Mouse (Mus musculus): ENCODE data around the gene Tuba1c.

DNA sequence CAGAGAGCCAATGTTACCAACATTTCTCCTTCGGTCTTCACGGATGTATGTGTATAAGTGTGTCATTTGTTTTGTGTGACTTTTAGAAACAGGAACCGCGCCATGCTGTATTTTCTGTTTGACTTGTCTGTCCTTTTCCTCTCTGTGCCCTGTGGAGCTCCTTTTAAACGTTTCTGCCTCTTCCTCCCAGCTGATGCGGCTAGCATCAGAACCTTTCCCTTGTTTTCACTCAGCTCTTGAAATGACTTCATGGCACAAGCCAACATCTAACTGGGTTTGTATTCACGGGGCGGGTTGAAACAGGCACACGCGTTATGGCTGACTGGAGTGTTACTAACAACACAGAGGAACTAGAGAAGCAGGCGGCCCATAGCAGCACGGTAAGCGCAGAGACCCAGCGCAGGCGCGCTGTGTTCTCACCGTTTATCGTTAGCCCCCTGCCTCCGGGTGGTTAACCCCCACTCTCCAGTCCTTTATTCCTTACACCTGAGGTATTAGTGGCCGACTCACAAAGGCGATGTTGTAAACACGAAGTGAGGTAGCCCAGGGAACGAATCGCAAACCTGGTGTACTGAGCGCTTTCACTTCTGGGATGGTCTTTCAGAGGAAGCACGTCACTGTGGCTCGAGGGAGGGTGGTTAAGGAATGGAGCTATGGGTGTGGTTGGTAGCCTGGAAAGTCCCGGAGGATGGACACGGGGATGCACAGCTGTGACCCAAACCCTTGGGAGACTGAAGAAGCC, 44.3 kb upstream of the Tuba1c start:
- TF ChIP-seq TAL1 (IDR thresholded peaks at IDR 0.05; ENCODE audit: low read length), result no peak
- TF ChIP-seq GATA1 (IDR thresholded peaks at IDR 0.05; ENCODE audit: low read length), result no peak

Data from erythroblast, embryonic 14.5 days (primary cell).